In the genomic region with DNA sequence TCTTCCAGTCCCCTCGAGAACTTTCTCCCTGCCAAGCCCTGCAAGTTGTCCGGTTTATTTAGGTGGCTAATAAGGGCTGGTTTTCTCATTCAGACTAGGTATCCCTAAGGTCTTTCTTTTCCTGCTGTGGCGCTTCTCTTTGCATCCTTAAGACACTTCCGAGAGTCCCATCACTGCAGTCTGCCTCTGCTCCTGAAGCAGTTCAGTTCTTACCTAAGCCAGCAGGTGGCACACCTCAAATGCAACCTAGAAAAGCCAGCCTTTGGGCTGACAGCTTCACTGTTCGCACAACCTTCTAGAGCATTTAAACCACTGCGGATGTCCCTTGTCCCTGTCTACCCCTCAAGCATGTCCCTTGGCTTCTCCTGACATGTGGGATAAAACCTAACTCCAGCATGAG, we compare ENCODE assay signal across 7 mouse cellular contexts. TPM values are rescaled to one million over a fixed set of nuclear protein-coding genes. Genes with fewer than 3 reads are reported as not detected.
DNase-seq lines count a peak whose midpoint lies in the region; ATAC-seq and TF ChIP-seq lines count a peak whose summit lies in the region.

No protein-coding gene starts in this region.

- peak overlapping the region; percentile 70 for H3K4me3 ChIP-seq in midbrain, embryonic 10.5 days
- H3K4me3 ChIP-seq in midbrain, embryonic 16.5 days (ENCODE audit: low read depth, low read length) = no peak overlapping the region
- no peak overlapping the region for H3K4me3 ChIP-seq in embryonic fibroblast, embryonic 13.5 days (ENCODE audit: insufficient read depth, low read length)
- no peak overlapping the region for H3K4me3 ChIP-seq in kidney, postnatal 0 days (replicated peaks; ENCODE audit: low read depth, low read length)

- 30% methylated on average over 6 of the region's 6 CpGs for WGBS in midbrain, embryonic 10.5 days
- WGBS in midbrain, embryonic 16.5 days = 33% methylated on average over 6 of the region's 6 CpGs
- 19% methylated on average over 6 of the region's 6 CpGs for WGBS in kidney, postnatal 0 days

- no peak overlapping the region for H3K4me2 ChIP-seq in midbrain, embryonic 16.5 days (ENCODE audit: low read length)
- peak overlapping the region; percentile 64; the same call in 1 of the 2 replicates for H3K4me2 ChIP-seq in kidney, postnatal 0 days (ENCODE audit: low read length)

- TF ChIP-seq POLR2A in embryonic fibroblast, embryonic 13.5 days (IDR thresholded peaks at IDR 0.05; ENCODE audit: low read depth, low read length) = no peak

- no peaks in the 10 kb centered on the region for H3K9me3 ChIP-seq in midbrain, embryonic 10.5 days (replicated peaks)
- H3K9me3 ChIP-seq in midbrain, embryonic 16.5 days (replicated peaks; ENCODE audit: control insufficient read depth, low read length, poor library complexity, severe bottlenecking) = no peaks in the 10 kb centered on the region
- H3K9me3 ChIP-seq in kidney, postnatal 0 days (replicated peaks; ENCODE audit: low read length) = no peaks in the 10 kb centered on the region

- H3K27me3 ChIP-seq in midbrain, embryonic 10.5 days (ENCODE audit: low read depth, poor library complexity, severe bottlenecking) = peaks cover 28% of the 10 kb centered on the region
- H3K27me3 ChIP-seq in midbrain, embryonic 16.5 days (ENCODE audit: control insufficient read depth, insufficient read depth, low read depth, low read length) = peaks cover 7% of the 10 kb centered on the region
- H3K27me3 ChIP-seq in kidney, postnatal 0 days (ENCODE audit: insufficient read depth, low read length) = no peaks in the 10 kb centered on the region

- TF ChIP-seq CTCF in embryonic fibroblast, embryonic 13.5 days (IDR thresholded peaks at IDR 0.05; ENCODE audit: borderline replicate concordance, insufficient read depth, low read length) = peak; percentile 41; the same call in 1 of the 2 replicates
- TF ChIP-seq CTCF in kidney, postnatal 0 days (IDR thresholded peaks at IDR 0.05; ENCODE audit: low read depth) = peak; percentile 76

- H3K9ac ChIP-seq in midbrain, embryonic 16.5 days (ENCODE audit: low read depth, low read length) = no peak overlapping the region
- H3K9ac ChIP-seq in kidney, postnatal 0 days (ENCODE audit: low read depth, low read length) = no peak overlapping the region

- H3K4me1 ChIP-seq in midbrain, embryonic 10.5 days = peaks cover 27% of the 10 kb centered on the region
- H3K4me1 ChIP-seq in midbrain, embryonic 16.5 days (ENCODE audit: control insufficient read depth, insufficient read depth, low read length) = peaks cover 14% of the 10 kb centered on the region
- peaks cover 3% of the 10 kb centered on the region; the same call in 1 of the 2 replicates for H3K4me1 ChIP-seq in embryonic fibroblast, embryonic 13.5 days (ENCODE audit: control insufficient read depth, insufficient read depth, low read length)
- H3K4me1 ChIP-seq in kidney, postnatal 0 days (replicated peaks; ENCODE audit: insufficient read depth, low read length) = peaks cover 9% of the 10 kb centered on the region; the same call in 1 of the 2 replicates

- H3K27ac ChIP-seq in midbrain, embryonic 10.5 days (replicated peaks) = no peak overlapping the region
- H3K27ac ChIP-seq in midbrain, embryonic 16.5 days (ENCODE audit: low read length) = no peak overlapping the region
- H3K27ac ChIP-seq in embryonic fibroblast, embryonic 13.5 days (ENCODE audit: insufficient read depth, low read length) = no peak overlapping the region
- H3K27ac ChIP-seq in kidney, postnatal 0 days = no peak overlapping the region

- H3K36me3 ChIP-seq in midbrain, embryonic 10.5 days = peaks cover 41% of the 10 kb centered on the region
- peaks cover 31% of the 10 kb centered on the region for H3K36me3 ChIP-seq in midbrain, embryonic 16.5 days (ENCODE audit: control insufficient read depth, insufficient read depth, low read length)
- H3K36me3 ChIP-seq in kidney, postnatal 0 days (ENCODE audit: insufficient read depth, low read length) = peaks cover 39% of the 10 kb centered on the region

- peak; percentile 40 for DNase-seq in midbrain, embryonic 10.5 days (ENCODE audit: low spot score)
- DNase-seq in ZHBTc4 (ENCODE audit: low read depth, low spot score) = peak; percentile 83
- peak; percentile 79 for DNase-seq in kidney, postnatal 0 days (ENCODE audit: low spot score)
- peak; percentile 77 for DNase-seq in naive thymus-derived CD4-positive, alpha-beta T cell, adult 2 months (ENCODE audit: low read depth)
- DNase-seq in ovary, adult 18-20 months (ENCODE audit: low spot score) = no peak

- no peak for ATAC-seq in midbrain, embryonic 16.5 days
- ATAC-seq in kidney, postnatal 0 days (replicated peaks; ENCODE audit: low FRiP score, low read depth) = no peak

RNA-seq across cellular contexts. Expression of a gene that starts 19.2 kb away (rescaled TPM):
- polyA plus RNA-seq in midbrain, embryonic 10.5 days (2016; fragmentation: Nextera tagmentation; extraction: Ambion mirVana) = 2.9 and 3.4 TPM in 2 replicates
- polyA plus RNA-seq in midbrain, embryonic 16.5 days (2015; fragmentation: Nextera tagmentation; extraction: Ambion mirVana) = 12.8 TPM in 2 replicates
- polyA plus RNA-seq in embryonic fibroblast, embryonic 13.5 days (2011; ENCODE audit: insufficient read length, low read depth, missing spikeins) = 2.1 and 2.9 TPM in 2 replicates
- 5.8 and 12.8 TPM in 2 replicates for polyA plus RNA-seq in kidney, postnatal 0 days (2015; fragmentation: Nextera tagmentation; extraction: Ambion mirVana)

RNA-seq across cellular contexts. Expression of a gene that starts 21.8 kb away (rescaled TPM):
- 33.5 and 40.4 TPM in 2 replicates for polyA plus RNA-seq in midbrain, embryonic 10.5 days (2016; fragmentation: Nextera tagmentation; extraction: Ambion mirVana)
- 35.6 and 44.7 TPM in 2 replicates for polyA plus RNA-seq in midbrain, embryonic 16.5 days (2015; fragmentation: Nextera tagmentation; extraction: Ambion mirVana)
- 72.2 and 79.4 TPM in 2 replicates for polyA plus RNA-seq in embryonic fibroblast, embryonic 13.5 days (2011; ENCODE audit: insufficient read length, low read depth, missing spikeins)
- polyA plus RNA-seq in kidney, postnatal 0 days (2015; fragmentation: Nextera tagmentation; extraction: Ambion mirVana) = 31.3 and 33.8 TPM in 2 replicates

RNA-seq across cellular contexts. Expression of a gene that starts 34.2 kb away (rescaled TPM):
- polyA plus RNA-seq in midbrain, embryonic 10.5 days (2016; fragmentation: Nextera tagmentation; extraction: Ambion mirVana) = 34.9 and 35.8 TPM in 2 replicates
- 43.2 and 45.6 TPM in 2 replicates for polyA plus RNA-seq in midbrain, embryonic 16.5 days (2015; fragmentation: Nextera tagmentation; extraction: Ambion mirVana)
- 14.7 and 16.8 TPM in 2 replicates for polyA plus RNA-seq in embryonic fibroblast, embryonic 13.5 days (2011; ENCODE audit: insufficient read length, low read depth, missing spikeins)
- 24.3 and 26.5 TPM in 2 replicates for polyA plus RNA-seq in kidney, postnatal 0 days (2015; fragmentation: Nextera tagmentation; extraction: Ambion mirVana)

RNA-seq across cellular contexts. Expression of a gene that starts 36.5 kb away (rescaled TPM):
- 4.7 and 6.0 TPM in 2 replicates for polyA plus RNA-seq in midbrain, embryonic 10.5 days (2016; fragmentation: Nextera tagmentation; extraction: Ambion mirVana)
- 3.2 and 3.6 TPM in 2 replicates for polyA plus RNA-seq in midbrain, embryonic 16.5 days (2015; fragmentation: Nextera tagmentation; extraction: Ambion mirVana)
- 1.4 and 1.7 TPM in 2 replicates for polyA plus RNA-seq in embryonic fibroblast, embryonic 13.5 days (2011; ENCODE audit: insufficient read length, low read depth, missing spikeins)
- polyA plus RNA-seq in kidney, postnatal 0 days (2015; fragmentation: Nextera tagmentation; extraction: Ambion mirVana) = 10.8 and 15.2 TPM in 2 replicates

RNA-seq across cellular contexts. Expression of a gene that starts 44.4 kb away (rescaled TPM):
- polyA plus RNA-seq in midbrain, embryonic 10.5 days (2016; fragmentation: Nextera tagmentation; extraction: Ambion mirVana) = 2.0 and 2.3 TPM in 2 replicates
- polyA plus RNA-seq in midbrain, embryonic 16.5 days (2015; fragmentation: Nextera tagmentation; extraction: Ambion mirVana) = 1.8 TPM in 2 replicates
- 1.2 and 4.0 TPM in 2 replicates for polyA plus RNA-seq in embryonic fibroblast, embryonic 13.5 days (2011; ENCODE audit: insufficient read length, low read depth, missing spikeins)
- polyA plus RNA-seq in kidney, postnatal 0 days (2015; fragmentation: Nextera tagmentation; extraction: Ambion mirVana) = 5.6 and 6.3 TPM in 2 replicates
